In the genomic region with DNA sequence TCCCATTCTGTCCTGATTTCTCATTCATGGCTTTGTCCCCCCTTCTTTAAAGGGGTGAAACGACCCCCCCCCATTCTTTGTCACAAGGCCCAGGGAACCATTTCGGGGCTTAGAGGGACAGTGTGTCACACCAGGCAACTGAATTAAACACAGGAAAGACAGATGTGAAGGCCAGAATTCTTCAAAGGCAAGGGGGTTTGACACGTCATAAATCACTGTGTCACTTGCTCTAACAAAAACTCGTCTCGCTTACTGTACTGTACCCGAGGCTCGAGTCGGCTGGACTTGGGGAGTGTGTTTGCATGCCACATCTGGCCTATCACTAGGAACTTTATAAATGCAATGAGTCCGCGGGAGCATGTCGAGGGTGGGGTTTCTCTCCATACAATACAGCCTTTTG, we compare ENCODE assay signal across 12 mouse cellular contexts.
DNase-seq lines count a peak whose midpoint lies in the region; ATAC-seq lines count a peak whose summit lies in the region.
"Had no signal": no experiment of that assay in that cellular context is flagged by ENCODE, and none has a peak within 500 bp of the region (broad histone marks: within the 10 kb centered on the region; RNA-seq: fewer than 3 reads in every experiment).

No protein-coding gene starts in this region.

- peaks cover 26% of the 10 kb centered on the region for H3K4me1 ChIP-seq in kidney, embryonic 15.5 days
- peaks cover 23% of the 10 kb centered on the region for H3K4me1 ChIP-seq in midbrain, embryonic 16.5 days (ENCODE audit: control insufficient read depth, insufficient read depth, low read length)
- H3K4me1 ChIP-seq in midbrain, embryonic 13.5 days (replicated peaks): peaks cover 49% of the 10 kb centered on the region
- H3K4me1 ChIP-seq in neural tube, embryonic 15.5 days: peaks cover 28% of the 10 kb centered on the region
- H3K4me1 ChIP-seq: liver, embryonic 12.5 days had no signal

- H3K9me3 ChIP-seq in kidney, embryonic 15.5 days (replicated peaks): no peaks in the 10 kb centered on the region
- no peaks in the 10 kb centered on the region for H3K9me3 ChIP-seq in midbrain, embryonic 16.5 days (replicated peaks; ENCODE audit: control insufficient read depth, low read length, poor library complexity, severe bottlenecking)
- H3K9me3 ChIP-seq in midbrain, embryonic 13.5 days: peaks cover 4% of the 10 kb centered on the region; the same call in 1 of the 2 replicates
- H3K9me3 ChIP-seq in neural tube, embryonic 15.5 days (replicated peaks): no peaks in the 10 kb centered on the region
- H3K9me3 ChIP-seq: embryonic facial prominence, embryonic 15.5 days; liver, embryonic 12.5 days had no signal

- no peak overlapping the region for H3K9ac ChIP-seq in kidney, embryonic 15.5 days
- no peak overlapping the region for H3K9ac ChIP-seq in midbrain, embryonic 16.5 days (ENCODE audit: low read depth, low read length)
- H3K9ac ChIP-seq in midbrain, embryonic 13.5 days (replicated peaks): no peak overlapping the region
- no peak overlapping the region for H3K9ac ChIP-seq in neural tube, embryonic 15.5 days (replicated peaks)
- H3K9ac ChIP-seq: embryonic facial prominence, embryonic 15.5 days; liver, embryonic 12.5 days had no signal

- no peak overlapping the region for H3K4me3 ChIP-seq in kidney, embryonic 15.5 days (replicated peaks)
- no peak overlapping the region for H3K4me3 ChIP-seq in midbrain, embryonic 16.5 days (ENCODE audit: low read depth, low read length)
- H3K4me3 ChIP-seq in midbrain, embryonic 13.5 days (replicated peaks): no peak overlapping the region
- no peak overlapping the region for H3K4me3 ChIP-seq in neural tube, embryonic 15.5 days (replicated peaks)
- H3K4me3 ChIP-seq: embryonic facial prominence, embryonic 15.5 days; liver, embryonic 12.5 days had no signal

- no peaks in the 10 kb centered on the region for H3K36me3 ChIP-seq in kidney, embryonic 15.5 days
- no peaks in the 10 kb centered on the region for H3K36me3 ChIP-seq in midbrain, embryonic 16.5 days (ENCODE audit: control insufficient read depth, insufficient read depth, low read length)
- H3K36me3 ChIP-seq in midbrain, embryonic 13.5 days: no peaks in the 10 kb centered on the region
- H3K36me3 ChIP-seq in neural tube, embryonic 15.5 days: no peaks in the 10 kb centered on the region
- H3K36me3 ChIP-seq: embryonic facial prominence, embryonic 15.5 days; liver, embryonic 12.5 days had no signal

- WGBS in kidney, embryonic 15.5 days: 6% methylated on average over 11 of the region's 11 CpGs
- WGBS in midbrain, embryonic 16.5 days: 28% methylated on average over 11 of the region's 11 CpGs
- 30% methylated on average over 11 of the region's 11 CpGs for WGBS in midbrain, embryonic 13.5 days
- 16% methylated on average over 11 of the region's 11 CpGs for WGBS in neural tube, embryonic 15.5 days

- H3K27ac ChIP-seq in kidney, embryonic 15.5 days: no peak overlapping the region
- no peak overlapping the region for H3K27ac ChIP-seq in midbrain, embryonic 16.5 days (ENCODE audit: low read length)
- H3K27ac ChIP-seq in midbrain, embryonic 13.5 days: no peak overlapping the region
- H3K27ac ChIP-seq in neural tube, embryonic 15.5 days (replicated peaks): no peak overlapping the region
- H3K27ac ChIP-seq: embryonic facial prominence, embryonic 15.5 days; liver, embryonic 12.5 days had no signal

- no peaks in the 10 kb centered on the region for H3K27me3 ChIP-seq in kidney, embryonic 15.5 days
- no peaks in the 10 kb centered on the region for H3K27me3 ChIP-seq in midbrain, embryonic 16.5 days (ENCODE audit: control insufficient read depth, insufficient read depth, low read depth, low read length)
- no peaks in the 10 kb centered on the region for H3K27me3 ChIP-seq in midbrain, embryonic 13.5 days
- no peaks in the 10 kb centered on the region for H3K27me3 ChIP-seq in neural tube, embryonic 15.5 days (replicated peaks)
- H3K27me3 ChIP-seq: embryonic facial prominence, embryonic 15.5 days; liver, embryonic 12.5 days had no signal

- DNase-seq in kidney, postnatal 25 days: no peak
- peak; percentile 77 for DNase-seq in hindlimb bud, embryonic 11.5 days (ENCODE audit: extremely low spot score, low read depth, low spot score)
- DNase-seq in testis, postnatal 14 days (ENCODE audit: low spot score): no peak
- DNase-seq: adrenal gland, postnatal 36 days; cerebellum, adult 11 months had no signal

- peak; percentile 90 for ATAC-seq in kidney, embryonic 15.5 days (replicated peaks; ENCODE audit: low FRiP score)
- ATAC-seq in midbrain, embryonic 16.5 days: 0 out of 2 replicates have a peak, but pooled peaks have one; percentile 16
- ATAC-seq in midbrain, embryonic 13.5 days: no peak
- ATAC-seq in neural tube, embryonic 15.5 days (ENCODE audit: low FRiP score): peak; percentile 21; the same call in 1 of the 2 replicates
- ATAC-seq: forebrain, embryonic 16.5 days; liver, embryonic 12.5 days had no signal

- H3K4me2 ChIP-seq in kidney, embryonic 15.5 days: peak overlapping the region; percentile 2
- no peak overlapping the region for H3K4me2 ChIP-seq in midbrain, embryonic 16.5 days (ENCODE audit: low read length)
- no peak overlapping the region for H3K4me2 ChIP-seq in midbrain, embryonic 13.5 days (replicated peaks)
- no peak overlapping the region for H3K4me2 ChIP-seq in neural tube, embryonic 15.5 days
- H3K4me2 ChIP-seq: embryonic facial prominence, embryonic 15.5 days; liver, embryonic 12.5 days had no signal
